Mouse (Mus musculus) megakaryocyte progenitor cell, adult 5-6 weeks (primary cell): ENCODE measurements around the gene Nos1. TPM values are rescaled to one million over a fixed set of nuclear protein-coding genes. Genes with fewer than 3 reads are reported as not detected.

Experiments used
- ATAC-seq: replicated peaks from 2 replicates; pipeline ENCODE4 v1.8.0; 2016; ENCODE audit warnings: mild to moderate bottlenecking, moderate TSS enrichment, inconsistent platforms; ENCODE audit not compliant: poor library complexity
- total RNA-seq, 2 experiments: library from RNA; stranded (forward) in 1 of 2; stranded (reverse) in 1 of 2; fragments of 157-497, 149-512 nt in 1 of 2; fragments of 200-1000 nt in 1 of 2; gene quantifications; 2 replicates each; pipeline versions ENCODE4 v1.2.3 to v1.2.4; 2015 to 2017

The Nos1 gene
- total RNA-seq, 2 experiments from 2014 or later = 0.04 TPM; not detected in 1

DNA sequence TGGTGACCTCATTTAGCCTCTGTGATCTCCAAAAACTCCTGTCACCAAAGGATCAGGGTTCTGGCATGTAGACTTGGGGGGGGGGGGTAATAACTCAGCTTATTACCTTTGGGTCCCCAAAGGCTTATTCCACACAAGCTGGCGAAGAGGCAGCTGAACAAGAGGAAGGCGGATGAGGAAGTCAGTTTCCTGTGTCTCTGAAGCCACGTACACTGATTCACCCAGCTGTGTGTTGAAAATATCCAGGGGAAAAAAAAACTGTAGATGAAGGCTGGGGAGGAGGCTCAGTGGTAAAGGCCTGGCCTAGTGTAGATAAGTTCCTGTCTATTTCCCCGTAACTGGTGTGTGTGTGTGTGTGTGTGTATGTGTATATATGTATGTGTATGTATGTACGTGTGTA, 110.7 kb downstream of the Nos1 start:
- ATAC-seq = no peak

GRCm38 (mm10) chr5:117894050-117894449, 113.2 kb downstream of the Nos1 start:
- no peak for ATAC-seq

GRCm38 (mm10) chr5:117898055-117898806, 117.4 kb downstream of the Nos1 start:
- no peak for ATAC-seq

GRCm38 (mm10) chr5:117899361-117899760, 118.5 kb downstream of the Nos1 start:
- ATAC-seq = no peak

- no peak for ATAC-seq
Measured at GRCm38 (mm10) chr5:117900921-117901705, 120.3 kb downstream of the Nos1 start.

- ATAC-seq = no peak
Measured at GRCm38 (mm10) chr5:117903534-117903933, 122.7 kb downstream of the Nos1 start.

- no peak for ATAC-seq
Measured at GRCm38 (mm10) chr5:117905728-117906127, 124.9 kb downstream of the Nos1 start.

DNA sequence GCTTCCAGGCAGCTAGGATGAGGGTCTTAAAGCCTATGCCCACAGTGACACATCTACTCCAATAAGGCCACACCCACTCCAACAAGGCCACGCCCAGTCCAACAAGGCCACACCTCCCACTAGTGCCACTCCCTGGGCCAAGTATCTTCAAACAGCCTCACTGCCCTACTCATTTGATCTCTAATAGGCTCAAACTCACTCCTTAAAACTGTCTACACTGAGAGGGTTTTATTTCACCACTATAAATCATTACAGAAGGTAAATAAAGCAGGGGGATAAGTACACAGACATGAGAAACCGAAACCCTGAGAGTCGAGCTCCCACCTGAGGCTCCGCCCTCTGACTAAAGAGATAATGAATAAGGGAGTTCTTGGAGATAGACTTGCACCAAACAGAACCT, 128.7 kb downstream of the Nos1 start:
- ATAC-seq = no peak

DNA sequence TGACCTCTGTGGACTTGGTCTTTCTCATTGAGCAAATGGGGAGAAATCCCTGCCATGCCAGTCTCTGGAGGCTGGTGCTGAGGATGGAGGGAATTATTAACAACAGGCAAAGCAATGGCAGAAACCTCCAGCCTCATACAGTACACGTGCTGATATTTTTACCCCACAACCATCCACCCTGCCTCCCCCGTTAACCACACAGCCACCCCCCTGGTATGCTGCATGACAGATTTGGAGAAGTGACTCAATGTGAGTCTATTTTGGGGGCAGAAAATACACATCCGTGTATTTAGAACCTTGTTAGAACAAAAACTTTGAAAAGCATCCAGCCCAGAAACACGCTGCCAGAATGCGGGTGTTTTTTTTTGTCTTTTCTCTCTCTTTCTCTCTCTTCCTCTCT, 135.5 kb downstream of the Nos1 start:
- ATAC-seq = peak; percentile 29; the same call in 1 of the 2 replicates

GRCm38 (mm10) chr5:117916906-117917305, 136.1 kb downstream of the Nos1 start:
- ATAC-seq = no peak

- no peak for ATAC-seq
Measured at GRCm38 (mm10) chr5:117921786-117922528, 141.1 kb downstream of the Nos1 start.

DNA sequence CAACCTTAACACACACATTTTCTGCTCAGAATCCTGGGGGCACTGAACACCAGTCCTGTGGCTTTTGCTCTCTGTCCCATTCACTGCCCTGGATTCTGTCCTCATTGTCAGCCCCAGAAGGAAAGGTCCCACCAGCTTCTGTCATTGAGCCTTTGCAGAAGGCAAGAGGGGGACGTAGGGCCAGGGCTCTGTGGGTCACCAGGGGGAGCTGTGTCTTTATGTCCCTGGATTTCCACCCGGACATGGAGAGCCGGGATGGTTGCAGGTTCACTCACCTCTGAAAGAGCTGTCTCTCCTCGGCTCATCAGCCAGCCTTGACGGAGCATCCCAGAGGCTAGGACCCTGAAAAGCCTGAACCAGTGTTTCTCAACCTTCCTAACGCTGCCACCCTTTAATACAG, 142.9 kb downstream of the Nos1 start:
- ATAC-seq = no peak

- ATAC-seq = no peak
Measured at GRCm38 (mm10) chr5:117928553-117928952, 147.7 kb downstream of the Nos1 start.

GRCm38 (mm10) chr5:117932222-117932621, 151.4 kb downstream of the Nos1 start:
- no peak for ATAC-seq

GRCm38 (mm10) chr5:117932862-117933261, 152.0 kb downstream of the Nos1 start:
- ATAC-seq = peak; percentile 80

- ATAC-seq = no peak
Measured at GRCm38 (mm10) chr5:117936346-117936745, 155.5 kb downstream of the Nos1 start.

DNA sequence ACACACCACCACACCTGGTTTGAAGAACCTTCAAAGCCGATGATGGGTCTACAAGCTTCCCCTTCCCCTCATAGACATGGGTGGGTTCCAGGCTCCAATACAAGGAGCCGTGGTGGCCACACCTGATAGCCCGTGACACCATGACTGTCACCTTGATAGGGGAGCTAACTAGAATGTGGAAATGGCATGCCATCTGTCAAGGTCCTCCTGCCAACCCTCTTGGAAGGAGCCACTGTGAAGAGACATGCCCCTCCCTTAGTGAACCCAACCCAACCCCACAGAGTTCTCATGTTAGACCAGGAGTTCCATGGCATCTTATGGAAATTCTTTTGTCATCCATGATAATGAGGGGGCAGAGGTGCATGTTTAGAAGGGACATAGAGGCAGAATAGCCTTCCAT, 156.4 kb downstream of the Nos1 start:
- no peak for ATAC-seq

GRCm38 (mm10) chr5:117938182-117938581, 157.3 kb downstream of the Nos1 start:
- ATAC-seq = peak; percentile 99

GRCm38 (mm10) chr5:117939402-117939801, 158.6 kb downstream of the Nos1 start:
- no peak for ATAC-seq

- ATAC-seq = no peak
Measured at GRCm38 (mm10) chr5:117941552-117941951, 160.7 kb downstream of the Nos1 start.

GRCm38 (mm10) chr5:117946605-117947004, 165.8 kb downstream of the Nos1 start:
- peak; percentile 85 for ATAC-seq
